ENCODE assay signal across 15 mouse cellular contexts in genomic region chr19:55523340-55523739, GRCm38 (mm10).
DNase-seq lines count a peak whose midpoint lies in the region.
"Had no signal": no experiment of that assay in that cellular context is flagged by ENCODE, and none has a peak within 500 bp of the region (broad histone marks: within the 10 kb centered on the region; RNA-seq: fewer than 3 reads in every experiment).

No protein-coding gene starts in this region.

- peak; percentile 34 for DNase-seq in heart, adult 11 months
- no peak for DNase-seq in heart, postnatal 14 days
- peak; percentile 21 for DNase-seq in left cerebral cortex, adult 11 months (ENCODE audit: low spot score)
- DNase-seq in left cerebral cortex, postnatal 4 days = no peak
- peak; percentile 45 for DNase-seq in layer of hippocampus, adult 9-11 months
- peak; percentile 52 to 61 for DNase-seq in right cerebral cortex, postnatal 10 days (ENCODE audit: low spot score in 2 of 2)
- DNase-seq in kidney, adult 11 months = no peak
- DNase-seq in cerebellum, adult 9-11 months = no peak
- DNase-seq: adrenal gland, adult 2 months; cerebellum, adult 8-10 months; heart, postnatal 4 days; kidney, adult 18-20 months; kidney, postnatal 14 days; lung, adult 2 months; lung, postnatal 36 days had no signal

- intact Hi-C loops in heart, postnatal 14 days (cut with DNase I) = no loop called here
- intact Hi-C loops in left cerebral cortex, postnatal 4 days (cut with DNase I) = no loop called here

Comparison
In these comparisons a context has a peak if more than half of its experiments do, and no peak if none do; other contexts are left out.
1. DNase-seq: peak in heart, adult 11 months (single experiment), left cerebral cortex, adult 11 months (single experiment), layer of hippocampus, adult 9-11 months (single experiment) and right cerebral cortex, postnatal 10 days (2 of 2); none in heart, postnatal 14 days (0 of 2), left cerebral cortex, postnatal 4 days (single experiment), kidney, adult 11 months (single experiment) and cerebellum, adult 9-11 months (single experiment).